Mouse (Mus musculus): ENCODE results near the gene 4933428G20Rik. TPM values are rescaled to one million over a fixed set of nuclear protein-coding genes. Genes with fewer than 3 reads are reported as not detected.
A peak's percentile ranks its signal among the peaks of the same experiment; 100 is the strongest.

The 4933428G20Rik gene
- polyA plus RNA-seq, 1 experiment from 2014 or later: 0.30 TPM

- Histone ChIP-seq H3K4me1 (peaks cover 56% of the 10 kb centered on the region), H3K4me3 (no peak overlapping the region), H3K27me3 (ENCODE audit: poor library complexity, severe bottlenecking) (peaks cover 58% of the 10 kb centered on the region), H3K27ac (no peak overlapping the region), H3K9me3 (no peaks in the 10 kb centered on the region), H3K36me3 (replicated peaks) (peaks cover 24% of the 10 kb centered on the region)
- DNase-seq (ENCODE audit: extremely low spot score, low spot score): no peak
- WGBS: 94% methylated on average over 6 of the region's 6 CpGs
Measured at GRCm38 (mm10) chr11:97530069-97530468, 29.9 kb upstream of the 4933428G20Rik start.

- Histone ChIP-seq H3K27me3 (ENCODE audit: poor library complexity, severe bottlenecking) (peaks cover 44% of the 10 kb centered on the region), H3K27ac (no peak overlapping the region), H3K4me3 (no peak overlapping the region), H3K36me3 (replicated peaks) (peaks cover 24% of the 10 kb centered on the region), H3K4me1 (peaks cover 56% of the 10 kb centered on the region), H3K9me3 (no peaks in the 10 kb centered on the region)
- DNase-seq (ENCODE audit: extremely low spot score, low spot score): no peak
- WGBS: 83% methylated on average over 18 of the region's 18 CpGs
Measured at GRCm38 (mm10) chr11:97528282-97528808, 28.2 kb upstream of the 4933428G20Rik start.

- 94% methylated on average over 6 of the region's 6 CpGs for WGBS
- Histone ChIP-seq H3K9me3 (no peaks in the 10 kb centered on the region), H3K27ac (peak overlapping the region; percentile 44; the same call in 1 of the 2 replicates), H3K27me3 (ENCODE audit: poor library complexity, severe bottlenecking) (peaks cover 21% of the 10 kb centered on the region), H3K36me3 (replicated peaks) (peaks cover 54% of the 10 kb centered on the region), H3K4me1 (peaks cover 45% of the 10 kb centered on the region), H3K4me3 (no peak overlapping the region)
- DNase-seq (ENCODE audit: extremely low spot score, low spot score): no peak
Measured at GRCm38 (mm10) chr11:97525313-97525712, 25.2 kb upstream of the 4933428G20Rik start.

- H3K36me3 ChIP-seq (replicated peaks): peaks cover 63% of the 10 kb centered on the region
- WGBS: 74% methylated on average over 9 of the region's 9 CpGs
- peaks cover 45% of the 10 kb centered on the region for H3K4me1 ChIP-seq
- 0 out of 2 replicates have a peak overlapping the region, but pooled peaks have one; percentile 10 for H3K4me3 ChIP-seq
- H3K27me3 ChIP-seq (ENCODE audit: poor library complexity, severe bottlenecking): peaks cover 15% of the 10 kb centered on the region
- DNase-seq (ENCODE audit: extremely low spot score, low spot score): no peak
- H3K27ac ChIP-seq: peak overlapping the region; percentile 77
- no peaks in the 10 kb centered on the region for H3K9me3 ChIP-seq
Measured at GRCm38 (mm10) chr11:97524306-97524705, 24.2 kb upstream of the 4933428G20Rik start.

GRCm38 (mm10) chr11:97523827-97524261 is 23.7 kb upstream of the 4933428G20Rik start:
- WGBS: 15% methylated on average over 1 of the region's 1 CpGs
- Histone ChIP-seq H3K4me3 (peak overlapping the region; percentile 10; the same call in 1 of the 2 replicates), H3K9me3 (no peaks in the 10 kb centered on the region), H3K27me3 (ENCODE audit: poor library complexity, severe bottlenecking) (peaks cover 15% of the 10 kb centered on the region), H3K4me1 (peaks cover 45% of the 10 kb centered on the region), H3K27ac (peak overlapping the region; percentile 77), H3K36me3 (replicated peaks) (peaks cover 68% of the 10 kb centered on the region)
- peak; percentile 44 for DNase-seq (ENCODE audit: extremely low spot score, low spot score)

- Histone ChIP-seq H3K9me3 (no peaks in the 10 kb centered on the region), H3K27ac (peak overlapping the region; percentile 77), H3K27me3 (ENCODE audit: poor library complexity, severe bottlenecking) (peaks cover 15% of the 10 kb centered on the region), H3K4me3 (0 out of 2 replicates have a peak overlapping the region, but pooled peaks have one; percentile 10), H3K36me3 (replicated peaks) (peaks cover 75% of the 10 kb centered on the region), H3K4me1 (peaks cover 45% of the 10 kb centered on the region)
- no peak for DNase-seq (ENCODE audit: extremely low spot score, low spot score)
- WGBS: 84% methylated on average over 14 of the region's 14 CpGs
Measured at GRCm38 (mm10) chr11:97523107-97523506, 23.0 kb upstream of the 4933428G20Rik start.

- peaks cover 45% of the 10 kb centered on the region for H3K4me1 ChIP-seq
- DNase-seq (ENCODE audit: extremely low spot score, low spot score): no peak
- peak overlapping the region; percentile 25 for H3K27ac ChIP-seq
- no peaks in the 10 kb centered on the region for H3K9me3 ChIP-seq
- H3K4me3 ChIP-seq: no peak overlapping the region
- WGBS: 89% methylated on average over 29 of the region's 29 CpGs
- H3K36me3 ChIP-seq (replicated peaks): peaks cover 87% of the 10 kb centered on the region
- H3K27me3 ChIP-seq (ENCODE audit: poor library complexity, severe bottlenecking): peaks cover 15% of the 10 kb centered on the region
Measured at GRCm38 (mm10) chr11:97521741-97522474, 21.8 kb upstream of the 4933428G20Rik start.

- Histone ChIP-seq H3K4me3 (no peak overlapping the region), H3K36me3 (replicated peaks) (peaks cover 84% of the 10 kb centered on the region), H3K27me3 (ENCODE audit: poor library complexity, severe bottlenecking) (peaks cover 15% of the 10 kb centered on the region), H3K4me1 (peaks cover 37% of the 10 kb centered on the region), H3K9me3 (no peaks in the 10 kb centered on the region), H3K27ac (no peak overlapping the region)
- no peak for DNase-seq (ENCODE audit: extremely low spot score, low spot score)
- 93% methylated on average over 7 of the region's 7 CpGs for WGBS
Measured at GRCm38 (mm10) chr11:97520541-97520940, 20.4 kb upstream of the 4933428G20Rik start.

- peaks cover 41% of the 10 kb centered on the region for H3K4me1 ChIP-seq
- H3K36me3 ChIP-seq (replicated peaks): peaks cover 35% of the 10 kb centered on the region
- no peaks in the 10 kb centered on the region for H3K27me3 ChIP-seq (ENCODE audit: poor library complexity, severe bottlenecking)
- DNase-seq (ENCODE audit: extremely low spot score, low spot score): no peak
- 77% methylated on average over 3 of the region's 3 CpGs for WGBS
- peak overlapping the region; percentile 74 for H3K27ac ChIP-seq
- H3K9me3 ChIP-seq: no peaks in the 10 kb centered on the region; the same call in 1 of the 2 replicates
- H3K4me3 ChIP-seq: no peak overlapping the region
Measured at GRCm38 (mm10) chr11:97513066-97513465, 12.9 kb upstream of the 4933428G20Rik start.

GRCm38 (mm10) chr11:97512511-97512910 is 12.4 kb upstream of the 4933428G20Rik start:
- no peaks in the 10 kb centered on the region for H3K27me3 ChIP-seq (ENCODE audit: poor library complexity, severe bottlenecking)
- H3K4me1 ChIP-seq: peaks cover 44% of the 10 kb centered on the region
- no peak overlapping the region for H3K4me3 ChIP-seq
- H3K27ac ChIP-seq: peak overlapping the region; percentile 74
- WGBS: 26% methylated on average over 6 of the region's 6 CpGs
- H3K36me3 ChIP-seq (replicated peaks): peaks cover 30% of the 10 kb centered on the region
- H3K9me3 ChIP-seq: no peaks in the 10 kb centered on the region; the same call in 1 of the 2 replicates
- no peak for DNase-seq (ENCODE audit: extremely low spot score, low spot score)

- Histone ChIP-seq H3K9me3 (no peaks in the 10 kb centered on the region; the same call in 1 of the 2 replicates), H3K36me3 (replicated peaks) (peaks cover 23% of the 10 kb centered on the region), H3K27me3 (ENCODE audit: poor library complexity, severe bottlenecking) (no peaks in the 10 kb centered on the region), H3K27ac (peak overlapping the region; percentile 79), H3K4me1 (peaks cover 44% of the 10 kb centered on the region), H3K4me3 (peak overlapping the region; percentile 2)
- WGBS: 58% methylated on average over 13 of the region's 13 CpGs
- DNase-seq (ENCODE audit: extremely low spot score, low spot score): peak; percentile 31
Measured at GRCm38 (mm10) chr11:97511661-97512369, 11.7 kb upstream of the 4933428G20Rik start.

GRCm38 (mm10) chr11:97510966-97511660 is 11.0 kb upstream of the 4933428G20Rik start:
- Histone ChIP-seq H3K9me3 (no peaks in the 10 kb centered on the region; the same call in 1 of the 2 replicates), H3K27me3 (ENCODE audit: poor library complexity, severe bottlenecking) (peaks cover 5% of the 10 kb centered on the region; the same call in 1 of the 2 replicates), H3K4me1 (peaks cover 44% of the 10 kb centered on the region), H3K36me3 (replicated peaks) (peaks cover 19% of the 10 kb centered on the region), H3K27ac (peak overlapping the region; percentile 79), H3K4me3 (peak overlapping the region; percentile 2; the same call in 1 of the 2 replicates)
- DNase-seq (ENCODE audit: extremely low spot score, low spot score): peak; percentile 81
- 26% methylated on average over 10 of the region's 10 CpGs for WGBS
